Mouse (Mus musculus): ENCODE data around the gene Eif4g3.

Eif4g3 gene

GRCm38 (mm10) chr4:137989426-137989825, 3.4 kb upstream of the Eif4g3 start:
- DNase-seq (ENCODE audit: low spot score in 2 of 2): no peak

GRCm38 (mm10) chr4:137990433-137990832, 2.4 kb upstream of the Eif4g3 start:
- no peak for DNase-seq (ENCODE audit: low spot score in 2 of 2)

GRCm38 (mm10) chr4:137991240-137991639, 1.6 kb upstream of the Eif4g3 start:
- DNase-seq (ENCODE audit: low spot score in 2 of 2): no peak

GRCm38 (mm10) chr4:137993291-137993758, 503 bp downstream of the Eif4g3 start:
- DNase-seq (ENCODE audit: low spot score in 2 of 2): peak; percentile 99 to 100

- DNase-seq (ENCODE audit: low spot score in 2 of 2): peak; percentile 31 to 40
Measured at GRCm38 (mm10) chr4:137993821-137994561, 1.2 kb downstream of the Eif4g3 start.

- DNase-seq (ENCODE audit: low spot score in 2 of 2): no peak
Measured at GRCm38 (mm10) chr4:137994562-137995336, 1.9 kb downstream of the Eif4g3 start.

GRCm38 (mm10) chr4:137995399-137995798, 2.6 kb downstream of the Eif4g3 start:
- DNase-seq (ENCODE audit: low spot score in 2 of 2): peak in 1 of 2 experiments; percentile 40

- DNase-seq (ENCODE audit: low spot score in 2 of 2): no peak
Measured at GRCm38 (mm10) chr4:137998232-137998631, 5.4 kb downstream of the Eif4g3 start.

- no peak for DNase-seq (ENCODE audit: low spot score in 2 of 2)
Measured at GRCm38 (mm10) chr4:138000682-138001081, 7.9 kb downstream of the Eif4g3 start.

GRCm38 (mm10) chr4:138003909-138004610, 11.2 kb downstream of the Eif4g3 start:
- no peak for DNase-seq (ENCODE audit: low spot score in 2 of 2)

GRCm38 (mm10) chr4:138005781-138006180, 13.0 kb downstream of the Eif4g3 start:
- no peak for DNase-seq (ENCODE audit: low spot score in 2 of 2)

GRCm38 (mm10) chr4:138006951-138007613, 14.3 kb downstream of the Eif4g3 start:
- DNase-seq (ENCODE audit: low spot score in 2 of 2): no peak

- DNase-seq (ENCODE audit: low spot score in 2 of 2): no peak
Measured at GRCm38 (mm10) chr4:138008646-138009045, 15.8 kb downstream of the Eif4g3 start.

- no peak for DNase-seq (ENCODE audit: low spot score in 2 of 2)
Measured at GRCm38 (mm10) chr4:138009786-138010502, 17.1 kb downstream of the Eif4g3 start.

GRCm38 (mm10) chr4:138013723-138014479, 21.1 kb downstream of the Eif4g3 start:
- DNase-seq (ENCODE audit: low spot score in 2 of 2): no peak

GRCm38 (mm10) chr4:138015966-138016365, 23.1 kb downstream of the Eif4g3 start:
- DNase-seq (ENCODE audit: low spot score in 2 of 2): no peak

- DNase-seq (ENCODE audit: low spot score in 2 of 2): no peak
Measured at GRCm38 (mm10) chr4:138017085-138017637, 24.3 kb downstream of the Eif4g3 start.

GRCm38 (mm10) chr4:138018011-138018410, 25.2 kb downstream of the Eif4g3 start:
- DNase-seq (ENCODE audit: low spot score in 2 of 2): no peak

GRCm38 (mm10) chr4:138020231-138020630, 27.4 kb downstream of the Eif4g3 start:
- no peak for DNase-seq (ENCODE audit: low spot score in 2 of 2)

- DNase-seq (ENCODE audit: low spot score in 2 of 2): no peak
Measured at GRCm38 (mm10) chr4:138021651-138022050, 28.8 kb downstream of the Eif4g3 start.

Data from urinary bladder, postnatal 36 days (tissue).